Mouse (Mus musculus): ENCODE data around the gene Dazap1. TPM values are rescaled to one million over a fixed set of nuclear protein-coding genes. Genes with fewer than 3 reads are reported as not detected.

Dazap1 gene
- polyA plus RNA-seq, 1 experiment from 2014 or later, result 21.8 TPM

DNA sequence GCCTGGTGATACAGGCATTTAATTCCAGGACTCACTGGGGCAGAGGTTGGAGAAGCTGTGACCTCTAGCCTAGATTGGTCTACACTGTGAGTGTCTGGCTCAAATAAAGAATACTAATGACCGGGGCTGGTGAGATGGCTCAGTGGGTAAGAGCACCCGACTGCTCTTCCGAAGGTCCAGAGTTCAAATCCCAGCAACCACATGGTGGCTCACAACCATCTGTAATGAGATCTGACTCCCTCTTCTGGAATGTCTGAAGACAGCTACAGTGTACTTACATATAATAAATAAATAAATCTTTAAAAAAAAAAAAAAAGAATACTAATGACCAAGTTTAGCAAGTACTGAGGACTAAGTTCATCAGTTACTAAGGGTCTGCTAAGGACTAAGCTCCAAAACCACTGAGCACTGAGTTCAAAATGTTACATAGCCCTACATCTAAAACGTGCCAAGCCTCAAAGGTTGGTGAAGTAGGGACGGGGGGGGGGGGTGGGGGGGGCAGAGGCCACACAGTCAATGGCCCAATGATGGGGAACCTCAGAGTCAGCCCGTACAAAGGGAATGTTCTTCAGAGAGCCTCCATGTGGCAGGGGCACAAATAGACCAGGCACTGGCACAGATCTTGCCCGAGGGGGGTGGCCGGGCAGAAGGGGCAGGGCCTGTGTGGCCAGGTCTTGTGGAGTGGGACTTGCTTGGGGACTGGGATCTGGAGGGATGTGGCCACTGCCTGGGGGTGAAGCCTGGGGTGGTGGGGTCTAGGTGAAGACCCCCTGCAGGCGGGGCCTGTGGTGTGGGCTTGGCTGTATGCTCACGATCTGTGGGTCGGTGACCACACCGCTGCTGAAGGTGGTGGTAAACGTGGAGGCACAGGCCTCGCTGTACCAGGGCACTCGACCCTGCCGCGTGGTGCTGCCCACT is 63.1 kb downstream of the Dazap1 start:
- 73% methylated on average over 17 of the region's 17 CpGs for WGBS (ENCODE audit: insufficient replicate concordance)
- DNase-seq (no peak), ATAC-seq (peak; percentile 64)

GRCm38 (mm10) chr10:80325045-80325444 is 63.8 kb downstream of the Dazap1 start:
- ATAC-seq (no peak), DNase-seq (no peak)
- Histone ChIP-seq H3K27me3 (ENCODE audit: insufficient read depth, low read length) (no peaks in the 10 kb centered on the region), H3K4me1 (ENCODE audit: insufficient read depth) (peaks cover 31% of the 10 kb centered on the region), H3K9me3 (ENCODE audit: low read length) (no peaks in the 10 kb centered on the region), H3K4me2 (ENCODE audit: low read depth, low read length) (no peak overlapping the region), H3K4me3 (ENCODE audit: low read depth, low read length) (no peak overlapping the region), H3K27ac (ENCODE audit: low read depth) (no peak overlapping the region), H3K36me3 (replicated peaks; ENCODE audit: insufficient read depth, low read length) (no peaks in the 10 kb centered on the region), H3K9ac (replicated peaks) (no peak overlapping the region)
- 81% methylated on average over 21 of the region's 21 CpGs for WGBS (ENCODE audit: insufficient replicate concordance)
- TF ChIP-seq CTCF (IDR thresholded peaks at IDR 0.05; ENCODE audit: low read depth), result no peak
- no peak for TF ChIP-seq EP300 (IDR thresholded peaks at IDR 0.05; ENCODE audit: low read depth)

More for the DNA sequence above, 63.1 kb downstream of the Dazap1 start:
- H3K36me3 ChIP-seq (replicated peaks; ENCODE audit: insufficient read depth, low read length), result no peaks in the 10 kb centered on the region
- peak overlapping the region; percentile 66; the same call in 1 of the 2 replicates for H3K4me3 ChIP-seq (ENCODE audit: low read depth, low read length)
- peak overlapping the region; percentile 100 for H3K4me2 ChIP-seq (ENCODE audit: low read depth, low read length)
- TF ChIP-seq EP300 (IDR thresholded peaks at IDR 0.05; ENCODE audit: low read depth), result no peak
- TF ChIP-seq CTCF (IDR thresholded peaks at IDR 0.05; ENCODE audit: low read depth), result no peak
- H3K9ac ChIP-seq (replicated peaks), result peak overlapping the region; percentile 78; the same call in 1 of the 2 replicates
- peak overlapping the region; percentile 95 for H3K27ac ChIP-seq (ENCODE audit: low read depth)
- H3K9me3 ChIP-seq (ENCODE audit: low read length), result no peaks in the 10 kb centered on the region
- no peaks in the 10 kb centered on the region for H3K27me3 ChIP-seq (ENCODE audit: insufficient read depth, low read length)
- peaks cover 33% of the 10 kb centered on the region for H3K4me1 ChIP-seq (ENCODE audit: insufficient read depth)

GRCm38 (mm10) chr10:80329273-80330081 is 68.2 kb downstream of the Dazap1 start, which contains the start of the genes Pcsk4 and Reep6:
Pcsk4 (minus strand) TSS chr10:80329498.
Reep6 (plus strand) TSS chr10:80329953.
- Histone ChIP-seq H3K9me3 (ENCODE audit: low read length) (no peaks in the 10 kb centered on the region), H3K4me2 (ENCODE audit: low read depth, low read length) (peak within 1 kb of the TSS; percentile 94), H3K27ac (ENCODE audit: low read depth) (peak within 1 kb of the TSS; percentile 97), H3K4me1 (ENCODE audit: insufficient read depth) (peaks cover 42% of the 10 kb centered on the region), H3K27me3 (ENCODE audit: insufficient read depth, low read length) (no peaks in the 10 kb centered on the region), H3K9ac (replicated peaks) (peak within 1 kb of the TSS; percentile 79), H3K36me3 (replicated peaks; ENCODE audit: insufficient read depth, low read length) (0 out of 2 replicates have a peak, but pooled peaks cover under 1% of the 10 kb centered on the region), H3K4me3 (ENCODE audit: low read depth, low read length) (peak within 1 kb of the TSS; percentile 59)
- 6% methylated on average over 35 of the region's 36 CpGs for WGBS (ENCODE audit: insufficient replicate concordance)
- TF ChIP-seq EP300 (IDR thresholded peaks at IDR 0.05; ENCODE audit: low read depth) (no peak), CTCF (IDR thresholded peaks at IDR 0.05; ENCODE audit: low read depth) (no peak)
- peak; percentile 97 for DNase-seq
- peak; percentile 85 for ATAC-seq

DNA sequence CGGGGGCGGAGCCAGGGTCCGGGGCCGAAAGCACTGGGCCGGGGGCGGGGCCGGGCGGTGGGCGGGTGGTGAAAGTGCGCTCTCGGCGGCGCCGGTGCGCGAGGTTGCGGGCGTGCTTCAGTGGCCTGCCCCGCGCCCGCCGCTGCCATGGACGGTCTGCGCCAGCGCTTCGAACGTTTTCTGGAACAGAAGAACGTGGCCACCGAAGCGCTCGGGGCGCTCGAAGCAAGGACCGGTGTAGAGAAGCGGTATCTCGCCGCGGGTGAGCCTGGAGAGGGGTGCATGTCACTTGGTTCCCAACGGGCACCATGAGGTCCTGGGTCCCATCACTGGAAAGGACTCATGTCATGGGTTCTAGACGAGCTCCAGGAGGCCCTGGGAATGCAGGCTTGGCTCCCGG is 68.8 kb downstream of the Dazap1 start:
- ATAC-seq (no peak), DNase-seq (no peak)
- peaks cover 7% of the 10 kb centered on the region; the same call in 1 of the 2 replicates for H3K36me3 ChIP-seq (replicated peaks; ENCODE audit: insufficient read depth, low read length)
- H3K9ac ChIP-seq (replicated peaks), result peak overlapping the region; percentile 79
- H3K4me3 ChIP-seq (ENCODE audit: low read depth, low read length), result peak overlapping the region; percentile 59
- H3K27ac ChIP-seq (ENCODE audit: low read depth), result peak overlapping the region; percentile 97
- H3K9me3 ChIP-seq (ENCODE audit: low read length), result no peaks in the 10 kb centered on the region
- no peak for TF ChIP-seq CTCF (IDR thresholded peaks at IDR 0.05; ENCODE audit: low read depth)
- peaks cover 42% of the 10 kb centered on the region for H3K4me1 ChIP-seq (ENCODE audit: insufficient read depth)
- WGBS (ENCODE audit: insufficient replicate concordance), result under 1% methylated on average over 28 of the region's 41 CpGs
- peak overlapping the region; percentile 94 for H3K4me2 ChIP-seq (ENCODE audit: low read depth, low read length)
- H3K27me3 ChIP-seq (ENCODE audit: insufficient read depth, low read length), result no peaks in the 10 kb centered on the region

DNA sequence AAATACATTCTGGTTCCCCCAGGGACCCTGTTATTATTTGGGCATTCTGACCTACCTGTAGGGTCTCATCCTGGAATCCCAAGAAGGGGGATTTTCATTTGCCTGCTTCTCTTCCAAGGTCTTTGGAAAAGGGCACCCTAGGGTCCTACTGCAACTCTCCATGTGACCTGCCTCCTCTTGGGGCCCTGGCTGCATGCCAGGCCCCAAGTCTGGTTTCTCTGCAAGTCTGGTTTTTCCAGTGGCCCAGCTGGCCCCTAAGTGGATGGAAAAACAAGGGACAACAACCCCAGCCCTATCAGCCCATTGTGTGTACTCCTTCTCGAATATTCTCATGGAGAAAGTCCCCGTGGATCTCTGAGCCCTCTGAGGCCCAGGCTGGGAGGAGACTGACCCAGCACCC is 69.6 kb downstream of the Dazap1 start:
- Histone ChIP-seq H3K27ac (ENCODE audit: low read depth) (peak overlapping the region; percentile 97), H3K9ac (replicated peaks) (peak overlapping the region; percentile 79), H3K4me3 (ENCODE audit: low read depth, low read length) (peak overlapping the region; percentile 59), H3K36me3 (replicated peaks; ENCODE audit: insufficient read depth, low read length) (peaks cover 14% of the 10 kb centered on the region), H3K27me3 (ENCODE audit: insufficient read depth, low read length) (no peaks in the 10 kb centered on the region), H3K9me3 (ENCODE audit: low read length) (no peaks in the 10 kb centered on the region), H3K4me2 (ENCODE audit: low read depth, low read length) (peak overlapping the region; percentile 94), H3K4me1 (ENCODE audit: insufficient read depth) (peaks cover 42% of the 10 kb centered on the region)
- 52% methylated on average over 2 of the region's 2 CpGs for WGBS (ENCODE audit: insufficient replicate concordance)
- no peak for DNase-seq
- ATAC-seq, result no peak
- no peak for TF ChIP-seq EP300 (IDR thresholded peaks at IDR 0.05; ENCODE audit: low read depth)
- TF ChIP-seq CTCF (IDR thresholded peaks at IDR 0.05; ENCODE audit: low read depth), result no peak
